Mouse (Mus musculus): ENCODE measurements around the gene Gnl2. TPM values are rescaled to one million over a fixed set of nuclear protein-coding genes. Genes with fewer than 3 reads are reported as not detected.
A peak's percentile ranks its signal among the peaks of the same experiment; 100 is the strongest.

Gnl2 gene
- polyA plus RNA-seq, 2 experiments: 26.7 to 35.9 TPM

DNA sequence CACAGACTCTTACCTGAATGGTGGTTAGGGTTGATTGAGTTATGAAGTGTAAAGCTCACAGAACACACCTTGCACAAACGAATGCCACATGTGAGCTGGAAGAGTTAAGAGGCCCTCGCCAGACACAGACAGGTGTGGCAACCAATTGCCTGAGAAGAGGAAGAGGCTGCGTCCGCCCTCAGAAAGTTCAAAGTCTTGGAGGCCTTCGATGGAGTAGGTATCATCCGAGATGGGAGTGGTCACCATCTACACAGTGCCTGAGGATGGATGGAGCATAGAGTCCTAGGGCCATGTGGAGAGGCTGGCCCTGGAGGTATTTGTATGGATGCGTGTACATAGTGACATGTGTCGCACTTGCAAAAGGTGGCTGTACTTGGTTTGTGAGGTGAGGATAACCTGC is 45.3 kb upstream of the Gnl2 start:
- DNase-seq (ENCODE audit: low read depth in 3 of 3, low spot score in 3 of 3) (no peak), ATAC-seq (ENCODE audit: insufficient read depth) (no peak)
- Histone ChIP-seq H3K4me2 (ENCODE audit: low read depth) (no peak overlapping the region), H3K36me3 (replicated peaks; ENCODE audit: control insufficient read depth, insufficient read depth, low read depth) (no peaks in the 10 kb centered on the region), H3K27ac (no peak overlapping the region), H3K9me3 (ENCODE audit: control insufficient read depth, low read length) (no peaks in the 10 kb centered on the region), H3K9ac (replicated peaks) (no peak overlapping the region), H3K4me3 (ENCODE audit: insufficient read depth in 1 of 2, low read depth in 2 of 2, low read length in 2 of 2) (no peak overlapping the region), H3K27me3 (ENCODE audit: control insufficient read depth, insufficient read depth, low read length) (no peaks in the 10 kb centered on the region; the same call in 1 of the 2 replicates), H3K4me1 (replicated peaks; ENCODE audit: control insufficient read depth in 2 of 2, insufficient read depth in 2 of 2, low read length in 1 of 2) (no peaks in the 10 kb centered on the region)
- WGBS (ENCODE audit: insufficient replicate concordance): 65% methylated on average over 8 of the region's 8 CpGs
- TF ChIP-seq EP300 (IDR thresholded peaks at IDR 0.05; ENCODE audit: low read depth): no peak
- TF ChIP-seq CTCF (IDR thresholded peaks at IDR 0.05; ENCODE audit: low read depth): no peak

DNA sequence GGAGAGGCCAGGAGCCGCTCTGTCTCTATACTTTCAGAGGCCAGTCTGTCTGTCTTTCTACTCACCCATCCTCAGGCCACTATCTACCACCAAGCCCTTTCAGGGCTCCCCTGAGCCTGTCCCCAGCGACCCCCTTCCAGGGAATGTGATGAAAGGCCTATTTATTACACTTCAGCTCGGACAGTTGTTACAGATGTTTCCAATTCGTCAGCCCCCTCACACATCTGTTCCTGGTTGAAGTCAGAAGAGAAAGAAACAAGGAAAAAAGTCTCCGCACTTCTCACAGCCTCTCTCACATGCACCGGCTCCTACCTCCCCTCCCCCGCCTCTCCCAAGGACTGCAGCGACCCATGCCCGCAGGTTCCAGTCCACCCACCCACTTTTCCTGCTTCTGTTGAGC is 44.1 kb upstream of the Gnl2 start:
- H3K4me2 ChIP-seq (ENCODE audit: low read depth): no peak overlapping the region
- no peaks in the 10 kb centered on the region; the same call in 1 of the 2 replicates for H3K27me3 ChIP-seq (ENCODE audit: control insufficient read depth, insufficient read depth, low read length)
- no peak for ATAC-seq (ENCODE audit: insufficient read depth)
- no peaks in the 10 kb centered on the region for H3K9me3 ChIP-seq (ENCODE audit: control insufficient read depth, low read length)
- no peak for DNase-seq (ENCODE audit: low read depth in 3 of 3, low spot score in 3 of 3)
- TF ChIP-seq CTCF (IDR thresholded peaks at IDR 0.05; ENCODE audit: low read depth) (no peak), EP300 (IDR thresholded peaks at IDR 0.05; ENCODE audit: low read depth) (no peak)
- WGBS (ENCODE audit: insufficient replicate concordance): 45% methylated on average over 9 of the region's 9 CpGs
- H3K4me1 ChIP-seq (replicated peaks; ENCODE audit: control insufficient read depth in 2 of 2, insufficient read depth in 2 of 2, low read length in 1 of 2): no peaks in the 10 kb centered on the region
- H3K4me3 ChIP-seq (ENCODE audit: insufficient read depth in 1 of 2, low read depth in 2 of 2, low read length in 2 of 2): no peak overlapping the region
- H3K9ac ChIP-seq (replicated peaks): no peak overlapping the region
- H3K36me3 ChIP-seq (replicated peaks; ENCODE audit: control insufficient read depth, insufficient read depth, low read depth): no peaks in the 10 kb centered on the region
- H3K27ac ChIP-seq: no peak overlapping the region

DNA sequence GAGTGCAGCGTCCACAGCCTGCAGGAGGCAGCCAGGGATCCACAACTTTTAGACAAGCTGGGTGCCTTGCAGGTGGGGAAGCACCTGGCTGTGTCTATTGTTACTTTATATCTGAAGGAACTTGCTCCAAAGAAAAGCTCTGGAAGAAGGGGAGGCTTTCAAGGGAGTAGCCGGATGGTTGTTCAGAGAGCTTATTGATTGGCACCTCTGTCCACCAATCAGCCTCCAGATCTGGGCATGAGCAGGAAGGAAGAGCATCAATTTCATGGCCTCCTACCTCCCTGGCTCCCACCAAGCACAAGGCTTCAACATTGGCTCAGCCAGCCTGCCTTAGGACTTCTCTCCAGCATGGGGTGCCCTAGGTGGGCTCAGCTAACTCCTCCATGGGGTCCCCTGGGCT is 43.1 kb upstream of the Gnl2 start:
- H3K27ac ChIP-seq: no peak overlapping the region
- no peak overlapping the region for H3K4me2 ChIP-seq (ENCODE audit: low read depth)
- no peaks in the 10 kb centered on the region for H3K9me3 ChIP-seq (ENCODE audit: control insufficient read depth, low read length)
- H3K4me1 ChIP-seq (replicated peaks; ENCODE audit: control insufficient read depth in 2 of 2, insufficient read depth in 2 of 2, low read length in 1 of 2): no peaks in the 10 kb centered on the region
- TF ChIP-seq CTCF (IDR thresholded peaks at IDR 0.05; ENCODE audit: low read depth): no peak
- TF ChIP-seq EP300 (IDR thresholded peaks at IDR 0.05; ENCODE audit: low read depth): no peak
- no peaks in the 10 kb centered on the region; the same call in 1 of the 2 replicates for H3K27me3 ChIP-seq (ENCODE audit: control insufficient read depth, insufficient read depth, low read length)
- no peak for ATAC-seq (ENCODE audit: insufficient read depth)
- H3K4me3 ChIP-seq (ENCODE audit: insufficient read depth in 1 of 2, low read depth in 2 of 2, low read length in 2 of 2): no peak overlapping the region
- DNase-seq (ENCODE audit: low read depth in 3 of 3, low spot score in 3 of 3): peak in 1 of 3 experiments; percentile 13
- no peak overlapping the region for H3K9ac ChIP-seq (replicated peaks)
- H3K36me3 ChIP-seq (replicated peaks; ENCODE audit: control insufficient read depth, insufficient read depth, low read depth): no peaks in the 10 kb centered on the region
- 37% methylated on average over 2 of the region's 2 CpGs for WGBS (ENCODE audit: insufficient replicate concordance)

DNA sequence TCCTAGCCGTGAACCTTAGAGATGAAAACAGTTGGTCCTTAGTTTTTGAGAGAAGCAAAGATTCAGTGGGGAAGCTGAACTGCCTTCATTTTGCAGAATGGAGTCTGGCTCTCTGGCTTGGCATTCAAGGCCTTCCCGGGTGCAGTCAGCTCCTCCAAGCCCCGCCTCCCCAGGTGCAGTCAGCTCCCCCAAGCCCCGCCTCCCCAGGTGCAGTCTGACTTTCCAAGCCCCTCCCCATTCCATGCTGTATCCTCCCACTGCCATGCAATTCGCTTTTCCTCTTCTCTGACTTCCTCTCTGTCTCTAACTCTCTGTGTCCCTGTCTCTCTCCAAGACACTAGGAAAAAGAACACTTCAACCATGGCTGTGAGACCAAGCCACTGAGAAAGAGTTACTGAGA is 38.2 kb upstream of the Gnl2 start:
- Histone ChIP-seq H3K27ac (no peak overlapping the region), H3K27me3 (ENCODE audit: control insufficient read depth, insufficient read depth, low read length) (peaks cover 3% of the 10 kb centered on the region), H3K36me3 (replicated peaks; ENCODE audit: control insufficient read depth, insufficient read depth, low read depth) (no peaks in the 10 kb centered on the region), H3K4me2 (ENCODE audit: low read depth) (no peak overlapping the region), H3K9ac (replicated peaks) (no peak overlapping the region), H3K4me1 (replicated peaks; ENCODE audit: control insufficient read depth in 2 of 2, insufficient read depth in 2 of 2, low read length in 1 of 2) (no peaks in the 10 kb centered on the region), H3K4me3 (ENCODE audit: insufficient read depth in 1 of 2, low read depth in 2 of 2, low read length in 2 of 2) (no peak overlapping the region), H3K9me3 (ENCODE audit: control insufficient read depth, low read length) (no peaks in the 10 kb centered on the region)
- DNase-seq (ENCODE audit: low read depth in 3 of 3, low spot score in 3 of 3) (no peak), ATAC-seq (ENCODE audit: insufficient read depth) (no peak)
- 11% methylated on average over 5 of the region's 5 CpGs for WGBS (ENCODE audit: insufficient replicate concordance)
- no peak for TF ChIP-seq CTCF (IDR thresholded peaks at IDR 0.05; ENCODE audit: low read depth)
- no peak for TF ChIP-seq EP300 (IDR thresholded peaks at IDR 0.05; ENCODE audit: low read depth)

DNA sequence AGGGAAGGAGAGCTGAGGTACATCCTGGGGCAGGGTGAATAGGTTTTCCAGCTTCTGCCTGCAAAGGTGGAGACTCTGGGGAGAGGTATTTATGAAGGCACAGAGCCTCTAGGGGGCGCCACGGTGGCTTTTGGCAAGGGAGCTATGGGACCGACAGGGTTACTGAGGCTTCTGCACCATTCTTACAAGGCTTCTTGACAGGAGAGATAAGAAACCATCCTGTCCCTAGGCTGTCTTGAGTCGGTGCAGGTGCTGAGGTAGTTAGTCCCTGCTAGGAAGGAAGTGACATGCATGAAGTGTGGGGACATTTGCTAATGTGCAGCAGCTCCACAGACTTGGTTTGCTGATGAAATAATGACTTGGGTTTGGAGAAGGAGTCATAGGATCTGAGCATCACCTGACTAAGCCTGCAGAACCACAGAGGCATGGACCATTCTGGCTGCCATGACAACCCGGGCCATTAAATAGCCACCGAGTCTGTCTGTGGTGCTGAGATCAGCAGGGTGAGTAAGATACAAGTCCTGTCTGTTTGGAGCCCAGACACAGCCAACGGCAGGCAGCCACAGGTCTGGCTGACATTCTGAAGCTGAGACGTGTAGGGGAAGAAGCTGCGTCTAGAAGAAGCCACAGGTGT is 32.4 kb upstream of the Gnl2 start:
- DNase-seq (ENCODE audit: low read depth in 3 of 3, low spot score in 3 of 3): peak in 2 of 3 experiments; percentile 11 to 22
- TF ChIP-seq CTCF (IDR thresholded peaks at IDR 0.05; ENCODE audit: low read depth) (peak; percentile 57), EP300 (IDR thresholded peaks at IDR 0.05; ENCODE audit: low read depth) (no peak)
- H3K27ac ChIP-seq: no peak overlapping the region
- WGBS (ENCODE audit: insufficient replicate concordance): 17% methylated on average over 9 of the region's 9 CpGs
- H3K36me3 ChIP-seq (replicated peaks; ENCODE audit: control insufficient read depth, insufficient read depth, low read depth): no peaks in the 10 kb centered on the region
- H3K4me2 ChIP-seq (ENCODE audit: low read depth): no peak overlapping the region
- H3K4me1 ChIP-seq (replicated peaks; ENCODE audit: control insufficient read depth in 2 of 2, insufficient read depth in 2 of 2, low read length in 1 of 2): no peaks in the 10 kb centered on the region
- H3K4me3 ChIP-seq (ENCODE audit: insufficient read depth in 1 of 2, low read depth in 2 of 2, low read length in 2 of 2): no peak overlapping the region
- no peaks in the 10 kb centered on the region for H3K9me3 ChIP-seq (ENCODE audit: control insufficient read depth, low read length)
- no peak for ATAC-seq (ENCODE audit: insufficient read depth)
- H3K27me3 ChIP-seq (ENCODE audit: control insufficient read depth, insufficient read depth, low read length): peaks cover 61% of the 10 kb centered on the region
- H3K9ac ChIP-seq (replicated peaks): no peak overlapping the region

Data from liver, embryonic 14.5 days (tissue).